Mouse (Mus musculus): ENCODE measurements at regions not wholly inside any gene's neighbourhood (a gene's known extent, or its start where the extent isn't known, plus 50 kb on each side); places are given as distances from the start of the nearest gene placed in this dataset.

- no peak for TF ChIP-seq USF1 (IDR thresholded peaks at IDR 0.05; ENCODE audit: low read depth, low read length)
- TF ChIP-seq TCF12 (IDR thresholded peaks at IDR 0.05; ENCODE audit: low read depth, low read length), result peak; percentile 96
- no peak for TF ChIP-seq POLR2AphosphoS5 (IDR thresholded peaks at IDR 0.05; ENCODE audit: borderline replicate concordance, low read depth, low read length)
- TF ChIP-seq BHLHE40 (IDR thresholded peaks at IDR 0.05; ENCODE audit: borderline replicate concordance, low read depth, low read length), result peak; percentile 32; the same call in 1 of the 2 replicates
- no peak for TF ChIP-seq NRF1 (IDR thresholded peaks at IDR 0.05; ENCODE audit: insufficient read depth, low read depth, low read length, poor library complexity, severe bottlenecking)
- TF ChIP-seq UBTF (IDR thresholded peaks at IDR 0.05; ENCODE audit: borderline replicate concordance, insufficient read depth, low read depth, low read length), result no peak
- TF ChIP-seq RAD21 (IDR thresholded peaks at IDR 0.05; ENCODE audit: low read depth, low read length), result no peak
Measured at GRCm38 (mm10) chr14:106763089-106763605, 657.1 kb downstream of the Trim52 start (continued).

DNA sequence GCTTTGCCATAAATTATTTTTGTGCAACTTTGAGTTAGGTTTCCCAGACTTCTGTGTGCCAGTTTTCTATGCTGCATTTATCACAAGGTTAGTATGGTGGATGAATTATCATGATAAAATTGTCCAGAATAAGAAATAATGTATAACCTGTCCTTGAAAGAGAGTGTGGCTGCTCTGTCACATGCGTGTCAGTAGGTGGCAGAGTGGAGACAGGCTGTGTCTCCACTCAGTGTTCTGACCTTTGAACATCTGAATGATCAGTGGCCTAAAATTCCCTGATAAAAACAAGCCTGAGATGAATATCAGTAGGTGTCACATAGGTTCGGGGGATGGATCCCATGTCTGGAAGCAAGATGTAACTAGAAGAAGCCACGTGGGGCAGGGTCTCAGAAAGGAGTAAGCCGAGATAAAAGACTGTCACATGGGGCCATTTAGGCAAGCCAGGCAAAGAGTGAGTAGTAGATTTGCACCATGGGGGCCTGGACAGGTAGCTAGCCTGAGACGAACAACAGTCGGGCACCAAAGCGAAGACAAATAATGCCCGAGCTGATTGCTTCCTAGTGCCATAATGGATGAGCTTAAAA lies 660.0 kb downstream of the Trim52 start:
- DNase-seq (ENCODE audit: low read depth, low spot score), result peak; percentile 32
- Histone ChIP-seq H3K4me3 (ENCODE audit: control insufficient read depth in 1 of 2, insufficient read depth in 1 of 2, low read depth in 2 of 2, low read length in 2 of 2) (no peak overlapping the region), H3K79me2 (ENCODE audit: control insufficient read depth, insufficient read depth, low read length, poor library complexity) (no peaks in the 10 kb centered on the region), H3K4me1 (ENCODE audit: control insufficient read depth in 1 of 2, insufficient read depth in 2 of 2, low read length in 2 of 2) (peaks cover 6 to 10% of the 10 kb centered on the region in 2 experiments), H3K9me3 (replicated peaks; ENCODE audit: insufficient read depth, low read length) (no peaks in the 10 kb centered on the region), H3K36me3 (ENCODE audit: control insufficient read depth in 1 of 2, insufficient read depth in 2 of 2, low read length in 2 of 2) (peaks cover 0 to 10% of the 10 kb centered on the region in 2 experiments; a peak in 2 of 4 replicates), H3K27me3 (ENCODE audit: control insufficient read depth in 1 of 2, insufficient read depth in 2 of 2, low read length in 2 of 2) (no peaks in the 10 kb centered on the region), H3K27ac (ENCODE audit: control insufficient read depth, low read depth, low read length) (no peak overlapping the region), H3K9ac (ENCODE audit: control insufficient read depth, low read depth, low read length, poor library complexity, severe bottlenecking) (no peak overlapping the region)
- TF ChIP-seq ETS1 (IDR thresholded peaks at IDR 0.05; ENCODE audit: low read depth, low read length) (no peak), TBP (IDR thresholded peaks at IDR 0.05; ENCODE audit: low read depth, low read length) (no peak), SMC3 (IDR thresholded peaks at IDR 0.05; ENCODE audit: low read depth, low read length) (peak; percentile 80), HCFC1 (IDR thresholded peaks at IDR 0.05; ENCODE audit: low read depth, low read length) (no peak), MXI1 (IDR thresholded peaks at IDR 0.05; ENCODE audit: low read depth, low read length) (no peak), ZC3H11A (IDR thresholded peaks at IDR 0.05; ENCODE audit: low read depth, low read length) (peak; percentile 68), CTCF (IDR thresholded peaks at IDR 0.05 in 2 of 3, conservative IDR thresholded peaks at IDR 0.05 in 1 of 3; ENCODE audit: control insufficient read depth in 1 of 3, insufficient read depth in 1 of 3, low read depth in 2 of 3, low read length in 3 of 3, poor library complexity in 1 of 3, severe bottlenecking in 1 of 3) (peak; percentile 31 to 73 (median 67); a peak in 5 of 6 replicates), MAFK (IDR thresholded peaks at IDR 0.05; ENCODE audit: borderline replicate concordance, low read depth, low read length) (no peak), RCOR1 (IDR thresholded peaks at IDR 0.05; ENCODE audit: low read depth, low read length) (no peak), MEF2A (IDR thresholded peaks at IDR 0.05; ENCODE audit: extremely low read depth, insufficient replicate concordance, low read depth, low read length, poor library complexity, severe bottlenecking) (no peak), GABPA (IDR thresholded peaks at IDR 0.05; ENCODE audit: low read depth, low read length) (no peak), BHLHE40 (IDR thresholded peaks at IDR 0.05; ENCODE audit: borderline replicate concordance, low read depth, low read length) (no peak), MAZ (IDR thresholded peaks at IDR 0.05; ENCODE audit: low read depth, low read length) (no peak), TCF12 (IDR thresholded peaks at IDR 0.05; ENCODE audit: low read depth, low read length) (no peak), MYC (IDR thresholded peaks at IDR 0.05; ENCODE audit: low read depth, low read length) (no peak), E2F4 (IDR thresholded peaks at IDR 0.05; ENCODE audit: borderline replicate concordance, low read depth, low read length) (no peak), UBTF (IDR thresholded peaks at IDR 0.05; ENCODE audit: borderline replicate concordance, insufficient read depth, low read depth, low read length) (no peak), USF1 (IDR thresholded peaks at IDR 0.05; ENCODE audit: low read depth, low read length) (no peak), SIN3A (IDR thresholded peaks at IDR 0.05; ENCODE audit: low read length) (no peak), ZKSCAN1 (IDR thresholded peaks at IDR 0.05; ENCODE audit: low read depth, low read length) (no peak), GATA1 (IDR thresholded peaks at IDR 0.05; ENCODE audit: low read depth, low read length) (no peak), ELF1 (IDR thresholded peaks at IDR 0.05; ENCODE audit: low read depth, low read length) (no peak), MAX (IDR thresholded peaks at IDR 0.05; ENCODE audit: low read length) (0 out of 2 replicates have a peak, but pooled peaks have one; percentile 24), POLR2AphosphoS5 (IDR thresholded peaks at IDR 0.05; ENCODE audit: borderline replicate concordance, low read depth, low read length) (no peak), CHD1 (IDR thresholded peaks at IDR 0.05; ENCODE audit: low read depth, low read length) (no peak), ZMIZ1 (IDR thresholded peaks at IDR 0.05; ENCODE audit: low read depth, low read length) (no peak), KAT2A (conservative IDR thresholded peaks at IDR 0.05; ENCODE audit: low read depth, low read length) (no peak), EP300 (IDR thresholded peaks at IDR 0.05; ENCODE audit: low read depth in 1 of 2, low read length in 2 of 2) (no peak), RAD21 (IDR thresholded peaks at IDR 0.05; ENCODE audit: low read depth, low read length) (peak; percentile 75)

Data from MEL (cell line).